15 mouse cellular contexts compared by ENCODE assay signal in genomic region chr16:25871503-25871902, GRCm38 (mm10).
"Had no signal": no experiment of that assay in that cellular context is flagged by ENCODE, and none has a peak within 500 bp of the region (broad histone marks: within the 10 kb centered on the region; RNA-seq: fewer than 3 reads in every experiment).

No protein-coding gene starts in this region.

- H3K4me3 ChIP-seq: lung, embryonic 15.5 days; megakaryocyte, embryonic 14.5 days; midbrain, embryonic 13.5 days; midbrain, embryonic 15.5 days; neural tube, embryonic 12.5 days; stomach, embryonic 15.5 days had no signal

- H3K4me1 ChIP-seq: lung, embryonic 15.5 days; megakaryocyte, embryonic 14.5 days; midbrain, embryonic 13.5 days; midbrain, embryonic 15.5 days; neural tube, embryonic 12.5 days; stomach, embryonic 15.5 days had no signal

- H3K27ac ChIP-seq: lung, embryonic 15.5 days; macrophage; midbrain, embryonic 13.5 days; midbrain, embryonic 15.5 days; neural tube, embryonic 12.5 days; stomach, embryonic 15.5 days; stomach, postnatal 0 days had no signal

- H3K9ac ChIP-seq: lung, embryonic 15.5 days; midbrain, embryonic 13.5 days; midbrain, embryonic 15.5 days; neural tube, embryonic 12.5 days; stomach, embryonic 15.5 days had no signal

- DNase-seq: lung, adult 2 months; lung, postnatal 14 days; lung, postnatal 36 days; right cerebral cortex, postnatal 14 days; thymus, adult 2 months; thymus, postnatal 25 days; thymus, postnatal 4 days had no signal

- H3K36me3 ChIP-seq: lung, embryonic 15.5 days; midbrain, embryonic 13.5 days; midbrain, embryonic 15.5 days; neural tube, embryonic 12.5 days; stomach, embryonic 15.5 days had no signal

- H3K9me3 ChIP-seq: lung, embryonic 15.5 days; midbrain, embryonic 13.5 days; midbrain, embryonic 15.5 days; neural tube, embryonic 12.5 days; stomach, embryonic 15.5 days had no signal
